Mouse (Mus musculus) right cerebral cortex, adult 2 months (tissue): ENCODE measurements at regions not wholly inside any gene's neighbourhood (a gene's known extent, or its start where the extent isn't known, plus 50 kb on each side); places are given as distances from the start of the nearest gene placed in this dataset.
A peak's percentile ranks its signal among the peaks of the same experiment; 100 is the strongest.

Experiments
- DNase-seq, 2 experiments: peaks; one replicate each; pipeline ENCODE4 v3.0.0; 2021 to 2022; ENCODE audit warnings: low spot score in 2 of 2

DNA sequence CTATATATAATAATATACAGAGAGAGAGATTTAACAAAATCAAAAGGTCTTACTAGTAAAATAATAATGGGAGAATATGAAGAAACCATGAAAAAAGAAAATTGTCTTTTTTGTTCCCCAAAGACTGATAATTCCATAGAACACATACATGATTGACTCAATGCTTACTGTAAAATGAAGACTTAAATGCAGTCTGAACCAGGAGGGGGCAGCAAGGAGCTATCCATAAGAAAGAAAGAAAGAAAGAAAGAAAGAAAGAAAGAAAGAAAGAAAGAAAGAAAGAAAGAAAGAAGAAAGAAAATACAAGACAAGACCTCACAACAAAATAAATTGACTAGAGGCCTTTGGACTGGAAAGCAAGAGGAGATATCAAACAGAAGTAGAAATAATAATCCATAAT lies 868.8 kb upstream of the Acvr2a start:
- DNase-seq = peak; percentile 4

DNA sequence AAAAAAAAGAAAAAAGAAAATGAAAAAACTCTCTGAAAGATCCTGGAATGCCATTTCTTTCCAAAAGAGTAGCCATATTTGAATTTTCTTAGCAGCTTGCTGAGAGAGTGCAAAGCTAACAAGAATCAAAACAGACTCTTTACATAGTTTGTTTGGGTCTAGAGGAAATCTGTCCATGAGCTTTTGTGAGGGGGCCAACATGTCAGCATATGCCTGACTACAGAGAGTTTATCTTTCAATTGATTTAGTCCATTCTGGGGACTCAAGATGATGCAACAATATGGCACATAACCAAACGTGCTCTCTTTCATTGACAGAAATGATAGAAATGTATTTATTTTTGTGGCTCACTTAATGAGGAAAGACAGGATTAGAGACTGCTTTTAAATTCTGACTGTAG lies 822.8 kb upstream of the Acvr2a start:
- no peak for DNase-seq

DNA sequence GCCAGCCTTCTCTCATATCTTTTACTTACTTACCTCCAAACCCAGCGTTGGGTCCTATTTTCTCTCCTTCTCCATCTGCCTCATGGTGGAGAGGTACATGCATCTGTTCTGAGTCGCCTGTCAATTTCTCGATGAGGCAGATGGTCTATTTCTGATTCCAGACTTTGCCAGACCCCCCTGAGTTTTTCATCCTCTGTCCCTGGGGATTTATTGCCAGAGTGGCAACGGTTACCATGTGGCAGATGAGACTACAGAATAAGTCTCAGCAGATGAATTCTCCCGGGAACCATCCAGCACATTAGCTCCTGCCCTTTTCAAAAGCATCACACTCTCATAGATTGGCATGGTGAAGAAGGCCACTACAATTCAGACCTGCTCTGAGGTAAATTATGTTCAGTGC lies 819.7 kb upstream of the Acvr2a start:
- no peak for DNase-seq

DNA sequence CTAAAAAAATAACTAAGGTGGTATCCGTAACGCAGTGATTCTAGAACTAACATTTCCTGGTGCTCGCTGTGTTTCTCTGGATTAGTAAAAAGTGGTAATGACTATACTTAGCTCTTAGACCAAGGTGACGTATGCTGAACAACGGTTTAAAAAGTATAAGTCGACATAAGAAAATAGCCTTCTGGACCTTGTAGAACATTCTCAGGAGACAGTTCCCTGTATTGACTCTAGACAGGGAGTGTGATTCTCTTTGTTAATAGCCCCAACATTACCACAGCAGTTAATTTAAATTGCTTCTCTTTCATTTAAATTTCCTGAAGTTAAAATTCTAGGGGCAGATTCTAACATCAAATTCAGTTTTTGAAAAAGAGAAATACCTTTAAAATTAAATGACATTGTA lies 812.7 kb upstream of the Acvr2a start:
- no peak for DNase-seq

DNA sequence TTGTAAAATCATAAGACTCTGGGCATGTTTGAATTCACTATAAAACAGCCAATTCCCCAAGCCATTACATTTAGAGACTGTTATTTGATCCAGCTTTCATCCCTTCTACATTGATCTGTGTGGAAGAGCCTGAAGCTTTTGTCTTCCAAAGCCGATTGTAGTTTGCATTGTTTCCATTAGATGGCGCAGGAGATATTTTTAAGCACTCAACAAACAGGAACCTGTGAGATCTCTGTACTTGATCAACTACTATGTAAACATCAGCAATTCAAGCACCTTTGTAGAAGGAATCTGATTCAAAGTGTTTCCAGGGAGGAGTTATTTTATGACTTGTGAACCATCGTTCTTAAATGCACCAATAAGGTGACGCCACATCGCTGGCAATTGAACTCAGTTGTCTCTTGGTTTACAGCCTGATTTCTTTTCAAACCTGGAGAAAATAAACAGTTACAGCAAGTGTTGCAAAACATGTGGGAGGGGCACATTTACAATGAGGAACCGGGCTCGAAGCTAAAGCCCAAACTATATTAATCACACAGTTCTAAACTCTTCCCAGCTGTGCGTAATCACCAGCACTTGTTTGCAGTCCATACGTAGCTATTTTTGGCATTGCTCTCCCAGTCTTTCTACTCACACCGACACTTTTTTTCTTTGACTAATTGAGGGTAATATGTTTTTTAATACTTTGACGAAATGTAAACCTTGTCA lies 812.0 kb upstream of the Acvr2a start:
- peak; percentile 59 to 77 for DNase-seq

DNA sequence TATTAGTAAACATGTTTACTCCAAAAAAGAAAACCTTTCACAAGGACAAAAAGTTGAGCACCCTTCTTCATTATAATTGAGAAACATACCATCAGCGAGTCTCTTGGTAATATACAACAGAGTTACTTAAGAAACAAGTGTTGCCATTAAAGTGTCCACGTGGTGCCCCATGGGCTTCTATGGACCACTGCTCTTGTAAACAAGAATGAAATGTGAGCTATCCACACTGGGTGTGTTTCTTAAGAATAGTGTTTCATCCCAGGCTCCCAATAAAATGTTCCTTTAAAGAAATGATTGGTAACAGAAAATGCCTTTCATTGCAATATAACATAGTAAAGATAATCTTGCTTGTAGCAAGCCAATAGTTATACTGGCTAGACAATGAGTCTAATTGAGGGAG lies 803.6 kb upstream of the Acvr2a start:
- DNase-seq = no peak

DNA sequence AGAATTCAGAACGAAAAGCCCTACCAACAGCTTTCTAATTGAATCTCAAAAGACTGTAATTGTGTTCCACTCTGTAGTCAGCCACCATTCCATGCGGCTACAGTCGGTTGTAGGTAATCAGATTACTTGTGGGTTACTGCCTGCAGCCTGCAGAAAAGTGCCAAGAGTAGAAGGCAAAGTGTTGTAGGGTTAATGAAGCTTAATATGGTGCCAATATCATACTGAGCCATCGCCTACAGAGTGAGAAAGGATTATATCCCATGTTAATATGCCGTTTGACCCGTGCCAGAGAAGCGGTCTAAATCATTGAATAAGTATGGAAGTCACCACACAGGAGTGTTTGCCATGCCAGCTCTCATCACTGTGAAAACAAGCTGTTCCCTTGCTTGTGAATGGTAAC lies 786.4 kb upstream of the Acvr2a start:
- no peak for DNase-seq

DNA sequence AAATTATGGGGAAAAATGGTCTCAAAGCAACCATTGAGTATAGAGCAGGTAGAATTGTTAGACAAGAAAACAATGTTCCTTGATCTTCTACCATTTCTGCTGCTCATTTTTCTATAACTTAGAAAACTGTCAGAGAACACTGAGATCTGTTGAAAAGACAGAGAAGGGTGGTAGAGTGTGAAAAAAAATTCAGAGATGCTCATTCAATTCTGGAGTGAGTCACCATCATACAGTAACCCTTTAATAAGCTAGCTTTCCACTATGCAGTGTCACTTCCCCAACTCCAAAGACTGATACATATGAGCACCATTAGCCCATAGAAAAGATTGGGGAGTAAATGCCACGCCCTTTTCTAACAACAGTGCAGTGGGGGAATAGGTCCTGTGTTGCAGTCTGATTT lies 752.5 kb upstream of the Acvr2a start:
- peak in 1 of 2 experiments; percentile 3 for DNase-seq

DNA sequence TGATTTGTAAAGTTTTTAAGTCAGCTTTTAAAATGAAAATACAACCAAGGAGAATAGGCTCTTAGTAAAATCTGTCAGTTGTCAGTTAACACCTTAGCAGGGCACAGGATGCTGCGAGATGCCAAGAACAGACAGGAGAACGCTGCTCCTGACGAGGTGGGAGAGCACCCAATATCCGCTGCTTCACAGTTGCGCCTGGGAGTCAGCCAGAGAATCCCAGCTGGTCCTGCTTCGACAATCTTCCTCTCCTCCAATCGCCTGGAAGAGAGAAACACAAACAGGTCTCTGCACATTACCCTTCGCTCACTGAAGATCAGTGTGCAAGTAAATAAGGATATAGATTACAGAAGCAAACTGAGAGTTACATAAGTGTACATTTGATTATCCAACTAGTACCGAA lies 750.5 kb upstream of the Acvr2a start:
- DNase-seq = peak; percentile 52

DNA sequence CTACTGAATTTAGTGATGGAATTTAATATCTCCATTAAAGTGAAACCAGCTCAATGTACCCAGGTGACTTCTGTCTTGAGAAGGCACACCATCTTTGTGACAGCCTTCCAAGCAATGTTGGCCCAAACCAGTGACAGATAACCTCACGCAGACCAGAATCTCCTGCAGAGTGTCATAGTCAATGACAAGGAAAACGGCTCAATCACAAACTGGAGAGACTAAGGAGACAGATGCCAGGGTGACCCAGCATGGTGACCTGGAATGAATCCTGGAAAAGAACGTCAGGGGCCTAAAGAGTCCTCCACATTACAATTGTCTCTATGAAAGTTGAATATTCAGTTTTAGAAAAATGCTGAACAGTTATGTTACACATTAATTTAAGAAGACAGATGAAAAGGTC lies 748.7 kb upstream of the Acvr2a start:
- no peak for DNase-seq

DNA sequence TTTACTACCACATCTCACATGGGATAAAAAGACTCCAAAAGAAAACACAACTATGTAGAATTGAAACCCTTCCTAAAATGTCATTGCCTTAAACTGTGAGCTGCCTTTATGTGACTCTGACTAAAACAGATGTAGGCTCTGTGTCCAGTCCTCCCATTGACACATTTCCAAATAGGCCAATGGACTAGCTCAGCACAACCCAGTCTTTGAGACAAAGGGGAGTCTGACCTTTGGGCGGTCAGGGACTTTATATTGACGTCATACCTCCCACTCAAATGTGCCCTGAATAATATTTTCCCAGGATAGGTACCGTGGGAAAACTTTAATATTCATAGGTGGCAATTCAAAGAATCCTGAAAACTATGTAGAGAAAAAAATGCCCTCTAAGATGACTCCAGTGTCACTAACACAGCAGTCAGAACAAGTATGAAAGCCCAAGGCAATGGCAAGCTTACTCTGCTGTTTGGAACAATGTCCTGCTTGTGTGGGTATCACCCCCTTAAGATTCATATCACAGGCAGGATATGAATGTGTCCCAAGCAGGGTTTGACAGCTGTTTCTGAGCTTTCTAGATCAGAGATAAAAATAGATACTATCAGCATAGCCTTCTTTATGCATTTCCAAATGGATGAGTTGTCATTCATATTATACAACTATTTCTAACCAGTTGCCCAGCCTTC lies 731.6 kb upstream of the Acvr2a start:
- DNase-seq = no peak

DNA sequence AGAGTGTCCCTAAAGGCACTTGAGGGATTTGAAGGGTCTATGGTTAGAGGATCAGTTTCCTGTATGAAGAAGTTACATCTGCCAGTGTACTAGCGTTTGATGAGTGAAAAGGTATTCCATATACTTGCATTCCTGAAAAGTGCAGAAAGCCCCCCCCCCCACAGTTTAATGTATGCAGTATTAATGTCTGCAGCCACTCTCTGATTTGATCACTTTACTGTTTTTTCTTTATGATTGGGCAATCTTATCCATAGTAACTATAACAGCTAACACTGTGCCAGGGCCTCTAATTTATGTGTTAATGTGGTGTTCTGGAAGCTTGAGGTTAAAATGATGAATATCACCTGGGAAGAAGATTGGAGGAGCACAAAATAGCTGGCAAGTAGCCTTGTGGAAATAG lies 715.6 kb upstream of the Acvr2a start:
- DNase-seq = no peak

DNA sequence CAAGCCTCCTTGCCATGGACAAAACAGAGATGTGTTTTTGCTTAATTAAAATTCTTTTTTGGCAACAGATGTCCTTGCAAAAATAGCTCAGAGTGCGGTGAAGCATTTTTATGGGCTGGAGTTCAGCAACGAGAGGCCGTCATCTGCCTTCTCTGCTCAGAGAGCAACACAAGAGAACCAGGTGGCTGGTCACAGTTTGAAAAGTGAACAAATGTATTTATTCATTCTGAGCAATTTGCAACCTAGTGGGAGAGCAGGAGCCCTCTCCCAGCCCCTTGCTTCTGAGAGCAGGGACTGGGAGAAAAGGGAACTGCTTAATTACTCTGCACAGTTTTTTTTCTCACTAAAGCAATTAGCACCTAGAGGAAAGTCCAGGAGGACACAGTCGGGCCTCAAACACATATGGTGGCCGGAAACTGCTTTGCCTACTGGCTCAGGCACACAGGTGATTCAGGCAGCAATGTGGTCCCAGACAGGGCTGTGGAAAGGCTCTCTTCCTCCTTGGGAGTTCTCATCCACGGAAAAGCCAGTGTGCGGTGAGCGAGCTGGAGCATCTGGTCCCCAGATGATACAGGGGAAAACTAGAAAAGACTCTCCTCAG lies 714.9 kb upstream of the Acvr2a start:
- DNase-seq = peak; percentile 48 to 49

DNA sequence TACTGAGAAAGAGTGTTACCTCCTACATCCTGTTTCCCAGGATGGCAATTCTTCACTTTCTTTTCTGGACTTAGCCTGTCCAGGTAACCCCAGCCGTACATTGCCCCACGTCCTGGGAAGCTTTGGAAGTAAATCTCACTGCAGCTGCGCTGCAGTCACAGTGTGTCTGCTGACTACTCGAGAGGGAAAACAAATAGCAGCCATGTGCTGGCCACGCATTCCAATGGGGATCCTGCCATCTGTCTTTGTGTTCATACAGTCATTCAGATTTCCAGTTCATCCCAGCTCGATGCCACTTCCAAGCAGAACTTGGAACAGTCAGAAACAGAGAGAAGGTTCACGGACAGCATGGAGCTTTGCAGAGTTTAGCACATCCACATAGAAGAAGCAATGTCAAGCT lies 690.2 kb upstream of the Acvr2a start:
- DNase-seq = peak in 1 of 2 experiments; percentile 5

DNA sequence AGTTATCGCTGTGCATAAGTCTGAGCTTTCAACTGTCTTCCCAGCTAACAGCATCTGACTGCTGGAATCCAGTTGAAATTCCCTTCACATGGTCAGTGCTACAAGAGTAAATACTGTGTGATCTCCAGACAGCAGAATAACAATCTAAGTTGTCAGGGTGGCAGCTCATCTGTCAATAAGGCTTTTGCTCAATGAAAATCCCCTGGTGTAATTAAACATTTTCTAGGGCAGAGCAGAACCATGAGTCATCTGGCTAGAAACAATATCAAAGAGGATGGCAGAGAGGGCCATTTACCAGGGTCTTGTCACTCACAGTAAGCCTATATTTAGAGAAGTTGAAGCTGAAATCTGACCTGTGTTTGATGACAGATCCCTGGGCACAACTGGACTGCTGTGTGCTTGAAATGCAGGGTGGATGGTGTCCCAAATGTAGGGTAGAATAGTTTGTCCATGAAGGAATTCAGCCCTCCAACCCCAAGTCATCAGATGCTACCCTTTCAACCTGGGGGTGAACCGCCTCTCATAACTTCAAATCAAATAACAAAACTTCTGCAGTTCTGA lies 675.8 kb upstream of the Acvr2a start:
- no peak for DNase-seq

DNA sequence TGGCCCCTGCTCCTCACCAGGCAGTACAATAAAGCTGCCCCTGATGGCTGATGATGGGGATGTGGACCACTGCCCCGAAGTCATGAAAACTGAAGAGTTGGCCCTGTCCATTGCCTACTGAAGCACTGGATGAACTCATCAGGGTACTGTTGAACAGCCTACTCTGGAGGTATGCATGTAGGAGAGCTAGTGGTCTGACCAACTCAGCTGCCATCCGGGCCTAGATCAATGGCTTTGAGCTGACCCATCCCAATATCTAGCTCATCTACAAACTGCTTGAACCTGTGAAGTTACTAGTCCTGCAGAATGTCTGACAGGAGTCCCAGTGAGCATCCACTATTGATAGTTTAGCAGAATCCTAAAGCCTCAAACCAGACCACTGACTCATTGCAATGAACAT lies 672.6 kb upstream of the Acvr2a start:
- no peak for DNase-seq

DNA sequence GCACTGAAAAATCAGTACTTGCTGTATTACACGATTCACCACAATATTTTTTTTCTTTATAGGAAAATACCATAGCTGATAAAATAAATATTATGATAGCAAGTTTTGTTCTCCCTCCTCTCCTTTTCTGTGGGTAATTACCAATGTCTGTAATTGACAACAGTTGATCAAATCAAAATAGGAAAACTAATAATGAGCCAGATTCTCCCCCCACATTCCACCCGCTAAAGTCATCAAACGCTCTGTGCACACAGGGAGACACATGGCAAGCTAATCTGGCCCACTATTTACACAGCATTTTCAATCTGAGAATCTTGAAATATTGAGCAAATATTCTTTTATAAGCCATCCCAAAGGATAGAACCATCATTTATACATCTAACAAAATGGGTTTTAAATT lies 659.2 kb upstream of the Acvr2a start:
- DNase-seq = no peak

DNA sequence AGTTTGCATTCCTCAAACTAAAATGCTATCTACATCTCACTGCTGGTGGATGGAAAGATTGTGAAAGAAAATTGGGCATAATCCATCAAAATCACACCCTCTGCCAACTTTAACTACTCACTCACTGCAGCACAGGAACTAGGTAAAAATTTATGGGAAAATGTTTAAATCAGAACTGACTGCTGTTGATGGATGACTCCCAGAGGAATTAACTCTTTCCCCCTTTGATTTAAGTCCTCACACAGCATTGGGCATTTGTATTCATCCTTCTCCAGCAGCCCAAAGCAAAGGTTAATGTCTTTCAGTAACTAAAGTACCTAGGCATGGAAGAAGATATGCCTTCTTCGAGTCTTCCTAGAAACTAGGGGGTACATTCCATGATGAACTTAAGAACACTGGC lies 641.3 kb upstream of the Acvr2a start:
- DNase-seq = no peak

DNA sequence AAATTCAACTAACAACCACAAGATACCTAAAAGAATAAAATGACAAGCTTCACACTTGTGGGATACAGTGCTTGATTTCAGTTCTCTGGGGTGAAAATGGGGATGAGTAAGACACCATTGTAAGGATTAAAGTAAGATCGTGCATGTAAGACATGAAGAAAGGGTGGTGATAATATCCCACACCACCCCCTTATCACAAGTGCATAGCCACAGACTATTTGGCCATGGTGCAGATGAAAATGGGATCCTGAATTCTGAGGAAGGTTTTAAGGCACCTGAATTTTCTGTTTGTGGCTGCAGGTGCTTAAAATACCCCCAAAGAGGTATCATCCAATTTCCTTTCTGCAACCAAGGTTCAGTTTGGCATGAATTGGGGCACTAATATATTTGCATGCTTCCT lies 627.7 kb upstream of the Acvr2a start:
- DNase-seq = no peak

DNA sequence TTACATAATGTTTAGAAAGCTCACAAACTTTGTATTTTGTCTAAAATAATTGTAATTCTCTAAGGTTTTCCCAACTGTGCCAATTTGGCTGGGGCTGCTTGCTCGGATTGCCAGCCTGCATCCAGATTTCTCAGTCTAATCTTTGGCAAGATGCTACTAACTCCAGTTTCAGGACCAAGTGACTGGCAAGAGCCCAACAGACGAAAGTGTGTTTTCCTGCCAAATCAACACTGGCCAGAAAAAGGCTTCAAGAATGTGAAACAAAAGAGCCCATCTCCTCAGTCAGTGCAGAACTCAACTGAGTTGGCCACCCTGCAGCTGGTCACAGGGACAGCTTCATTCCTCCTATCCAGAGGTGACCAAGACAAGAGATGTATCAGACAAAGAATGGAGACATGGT lies 627.3 kb upstream of the Acvr2a start:
- DNase-seq = peak; percentile 66 to 75

DNA sequence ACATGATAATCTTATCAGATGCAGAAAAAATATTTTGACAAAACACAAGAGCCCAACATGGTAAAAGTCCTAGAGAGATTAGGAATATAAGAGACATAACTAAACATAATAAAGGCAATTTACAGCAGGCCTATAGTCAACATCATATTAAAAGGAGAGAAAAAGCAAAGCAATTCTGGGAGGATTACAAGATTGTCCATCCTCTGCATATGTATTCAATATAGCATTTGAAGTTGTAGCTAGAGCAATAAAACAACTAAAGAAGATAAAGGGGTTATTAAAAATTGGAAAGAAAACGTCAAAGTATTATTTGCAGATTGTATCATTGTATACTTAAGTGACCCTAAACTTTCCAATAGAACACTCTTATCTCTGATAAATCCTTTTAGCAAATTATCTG lies 602.1 kb upstream of the Acvr2a start:
- DNase-seq = no peak

DNA sequence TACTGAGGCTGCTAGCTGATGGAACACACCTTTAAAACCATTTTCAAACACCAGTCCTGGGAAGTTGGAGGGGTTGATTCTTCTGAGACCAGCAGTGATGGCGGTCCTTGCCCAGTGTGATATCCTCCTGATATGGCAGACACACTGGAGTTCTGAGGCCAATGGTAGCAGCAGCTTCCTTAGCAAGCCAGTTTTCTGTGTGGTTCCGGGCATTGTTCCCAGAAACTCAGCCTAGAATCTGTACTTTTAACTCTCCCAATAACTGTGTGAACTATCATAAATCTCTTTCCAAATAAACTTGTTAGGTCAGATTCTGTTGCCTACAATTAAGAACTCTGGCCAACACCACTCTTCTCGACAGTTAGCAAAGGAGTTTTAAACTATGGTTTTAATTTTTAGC lies 593.1 kb upstream of the Acvr2a start:
- no peak for DNase-seq
